In the genomic region with DNA sequence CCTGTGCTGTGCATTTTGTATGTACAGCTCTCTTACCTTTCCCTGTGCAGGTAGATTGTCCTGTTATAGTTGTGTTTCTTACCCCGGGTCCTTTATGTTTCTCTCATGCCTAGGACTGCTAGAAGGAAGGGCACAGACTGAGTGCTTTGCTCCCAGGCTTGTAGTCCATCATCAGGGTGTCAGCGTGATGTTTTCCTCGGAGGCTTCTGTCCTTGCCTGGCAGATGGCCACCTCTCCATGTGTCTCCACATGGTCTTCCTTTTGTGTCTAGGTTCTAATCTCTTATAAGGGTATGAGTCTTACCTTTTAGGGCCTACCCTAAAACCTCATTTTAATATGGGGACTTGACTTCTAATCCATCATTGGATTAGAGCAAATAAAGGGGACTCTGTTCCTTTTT, we compare ENCODE assay signal across 13 mouse cellular contexts. TPM values are rescaled to one million over a fixed set of nuclear protein-coding genes. Genes with fewer than 3 reads are reported as not detected.
DNase-seq lines count a peak whose midpoint lies in the region; ATAC-seq and TF ChIP-seq lines count a peak whose summit lies in the region.
"Had no signal": no experiment of that assay in that cellular context is flagged by ENCODE, and none has a peak within 500 bp of the region (broad histone marks: within the 10 kb centered on the region; RNA-seq: fewer than 3 reads in every experiment).

No protein-coding gene starts in this region.

- H3K4me3 ChIP-seq in forebrain, embryonic 13.5 days = no peak overlapping the region
- H3K4me3 ChIP-seq in forebrain, embryonic 14.5 days (ENCODE audit: low read depth, low read length) = no peak overlapping the region
- H3K4me3 ChIP-seq in cerebellum, adult 2 months (replicated peaks; ENCODE audit: insufficient read depth, low read depth, low read length) = no peak overlapping the region
- H3K4me3 ChIP-seq in liver, embryonic 12.5 days = no peak overlapping the region
- H3K4me3 ChIP-seq: embryonic facial prominence, embryonic 10.5 days had no signal

- H3K9ac ChIP-seq in forebrain, embryonic 13.5 days = 0 out of 2 replicates have a peak overlapping the region, but pooled peaks have one; percentile 12
- H3K9ac ChIP-seq in forebrain, embryonic 14.5 days (ENCODE audit: low read length) = no peak overlapping the region
- H3K9ac ChIP-seq in liver, embryonic 12.5 days = 0 out of 2 replicates have a peak overlapping the region, but pooled peaks have one; percentile 46

- no peak overlapping the region for H3K4me2 ChIP-seq in forebrain, embryonic 13.5 days
- no peak overlapping the region for H3K4me2 ChIP-seq in forebrain, embryonic 14.5 days (ENCODE audit: low read length)
- peak overlapping the region; percentile 50 for H3K4me2 ChIP-seq in liver, embryonic 12.5 days

- H3K36me3 ChIP-seq in forebrain, embryonic 13.5 days (ENCODE audit: poor library complexity, severe bottlenecking) = no peaks in the 10 kb centered on the region
- H3K36me3 ChIP-seq in forebrain, embryonic 14.5 days (ENCODE audit: control insufficient read depth, insufficient read depth, low read length) = no peaks in the 10 kb centered on the region
- no peaks in the 10 kb centered on the region for H3K36me3 ChIP-seq in liver, embryonic 12.5 days

- H3K27me3 ChIP-seq in forebrain, embryonic 13.5 days = no peaks in the 10 kb centered on the region
- no peaks in the 10 kb centered on the region for H3K27me3 ChIP-seq in forebrain, embryonic 14.5 days (replicated peaks; ENCODE audit: control insufficient read depth, insufficient read depth, low read length)
- H3K27me3 ChIP-seq in cerebellum, adult 2 months (ENCODE audit: control insufficient read depth, insufficient read depth, low read length) = no peaks in the 10 kb centered on the region
- no peaks in the 10 kb centered on the region for H3K27me3 ChIP-seq in liver, embryonic 12.5 days (replicated peaks)

- H3K9me3 ChIP-seq in forebrain, embryonic 13.5 days (replicated peaks) = no peaks in the 10 kb centered on the region
- H3K9me3 ChIP-seq in forebrain, embryonic 14.5 days (replicated peaks; ENCODE audit: control insufficient read depth, low read length) = no peaks in the 10 kb centered on the region
- H3K9me3 ChIP-seq in liver, embryonic 12.5 days (replicated peaks) = no peaks in the 10 kb centered on the region
- H3K9me3 ChIP-seq: embryonic facial prominence, embryonic 10.5 days had no signal

- no peak for ATAC-seq in forebrain, embryonic 13.5 days
- ATAC-seq in forebrain, embryonic 14.5 days = no peak
- no peak for ATAC-seq in liver, embryonic 12.5 days
- no peak for ATAC-seq in erythroid progenitor cell, adult 5-6 weeks (replicated peaks; ENCODE audit: low FRiP score, poor library complexity, severe bottlenecking)

- TF ChIP-seq CTCF in cerebellum, adult 2 months (IDR thresholded peaks at IDR 0.05; ENCODE audit: borderline replicate concordance, insufficient read depth, low read depth, low read length) = no peak

- peaks cover 51% of the 10 kb centered on the region for H3K4me1 ChIP-seq in forebrain, embryonic 13.5 days
- peaks cover 21% of the 10 kb centered on the region for H3K4me1 ChIP-seq in forebrain, embryonic 14.5 days (ENCODE audit: control insufficient read depth, insufficient read depth, low read length)
- peaks cover 12% of the 10 kb centered on the region; the same call in 1 of the 2 replicates for H3K4me1 ChIP-seq in cerebellum, adult 2 months (ENCODE audit: control insufficient read depth, insufficient read depth, low read length)
- peaks cover 91% of the 10 kb centered on the region for H3K4me1 ChIP-seq in liver, embryonic 12.5 days

- DNase-seq in forebrain, embryonic 14.5 days (ENCODE audit: low spot score) = no peak
- peak; percentile 30 for DNase-seq in kidney, postnatal 10 days
- no peak for DNase-seq in kidney, postnatal 36 days
- DNase-seq in cerebellum, adult 2 months = peak; percentile 57 to 71
- DNase-seq in adrenal gland, adult 8-10 months = no peak
- DNase-seq: adrenal gland, postnatal 10 days; kidney, adult 9 months; lung, adult 2 months; right cerebral cortex, postnatal 14 days had no signal

- WGBS in forebrain, embryonic 13.5 days = 63% methylated on average over 3 of the region's 3 CpGs
- WGBS in forebrain, embryonic 14.5 days = 65% methylated on average over 3 of the region's 3 CpGs
- WGBS in cerebellum, adult 2 months = 23% methylated on average over 3 of the region's 3 CpGs
- WGBS in liver, embryonic 12.5 days (ENCODE audit: insufficient replicate concordance) = 57% methylated on average over 3 of the region's 3 CpGs

- no peak for TF ChIP-seq POLR2A in cerebellum, adult 2 months (IDR thresholded peaks at IDR 0.05; ENCODE audit: borderline replicate concordance, insufficient read depth, low read length)

- no peak overlapping the region for H3K27ac ChIP-seq in forebrain, embryonic 13.5 days
- no peak overlapping the region; the same call in 1 of the 2 replicates for H3K27ac ChIP-seq in forebrain, embryonic 14.5 days (ENCODE audit: low read depth, low read length)
- H3K27ac ChIP-seq in cerebellum, adult 2 months (ENCODE audit: insufficient read depth, low read length) = no peak overlapping the region
- peak overlapping the region; percentile 86 for H3K27ac ChIP-seq in liver, embryonic 12.5 days

RNA-seq across cellular contexts. Expression of a gene that starts 31.7 kb away (rescaled TPM):
- 48.0 and 48.7 TPM in 2 replicates for polyA plus RNA-seq in forebrain, embryonic 13.5 days (2015; fragmentation: Nextera tagmentation; extraction: Ambion mirVana)
- polyA plus RNA-seq in forebrain, embryonic 14.5 days (2014; fragmentation: Nextera tagmentation; extraction: Ambion mirVana) = 55.3 and 64.6 TPM in 2 replicates
- 111 and 116 TPM in 2 replicates for polyA plus RNA-seq in cerebellum, adult 2 months (2012; rRNA removed)
- polyA plus RNA-seq in liver, embryonic 12.5 days (2016; fragmentation: Nextera tagmentation; extraction: Ambion mirVana) = 17.3 and 18.3 TPM in 2 replicates
- total RNA-seq in erythroid progenitor cell, adult 5-6 weeks (2015; ENCODE audit: low replicate concordance) = 7.9 and 19.7 TPM in 2 replicates
- total RNA-seq in erythroid progenitor cell, adult 5-6 weeks (2017; ENCODE audit: low replicate concordance) = 4.8 and 13.7 TPM in 2 replicates
- 10 to 100 TPM; 42.2 to 60.4 (median 50.2) TPM for total RNA-seq in adrenal gland, adult 8-10 months (2022)

RNA-seq across cellular contexts. Expression of a gene that starts 45.7 kb away (rescaled TPM):
- 5.7 and 6.5 TPM in 2 replicates for polyA plus RNA-seq in forebrain, embryonic 13.5 days (2015; fragmentation: Nextera tagmentation; extraction: Ambion mirVana)
- polyA plus RNA-seq in forebrain, embryonic 14.5 days (2014; fragmentation: Nextera tagmentation; extraction: Ambion mirVana) = 2.9 and 4.2 TPM in 2 replicates
- polyA plus RNA-seq in cerebellum, adult 2 months (2012; rRNA removed) = 16.0 TPM in 2 replicates
- 2.8 and 3.1 TPM in 2 replicates for polyA plus RNA-seq in liver, embryonic 12.5 days (2016; fragmentation: Nextera tagmentation; extraction: Ambion mirVana)
- total RNA-seq in erythroid progenitor cell, adult 5-6 weeks (2015; ENCODE audit: low replicate concordance) = 1.4 and 2.5 TPM in 2 replicates
- total RNA-seq in erythroid progenitor cell, adult 5-6 weeks (2017; ENCODE audit: low replicate concordance) = 0.98 and 1.3 TPM in 2 replicates
- total RNA-seq in adrenal gland, adult 8-10 months (2022) = 10 to 100 TPM; 13.4 to 15.9 (median 14.9) TPM

Comparison
In these comparisons a context has a peak if more than half of its experiments do, and no peak if none do; other contexts are left out.
1. DNase-seq: peak in kidney, postnatal 10 days (single experiment) and cerebellum, adult 2 months (2 of 2); none in forebrain, embryonic 14.5 days (single experiment), kidney, postnatal 36 days (0 of 2) and adrenal gland, adult 8-10 months (single experiment).